Mouse (Mus musculus) heart, adult 2 months (tissue): ENCODE data around the gene Arl4c.

ENCODE experiments used
- CTCF ChIP-seq: fragments of 200-600 bp; IDR thresholded peaks from 2 replicates; pipeline ENCODE4 v1.8.1; 2022; ENCODE audit warnings: antibody characterized with exemption, mild to moderate bottlenecking, moderate library complexity
- EP300 ChIP-seq: fragments of 200-500 bp; IDR thresholded peaks from 2 replicates; pipeline ENCODE4 v1.6.1; 2011; ENCODE audit warnings: low read depth, low read length, control low read depth; ENCODE audit not compliant: insufficient read depth

GRCm38 (mm10) chr1:88658290-88658857 is 43.6 kb downstream of the Arl4c start:
- TF ChIP-seq EP300 (peak; percentile 95), CTCF (no peak)
